Mouse (Mus musculus) regulatory T cell (primary cell): Measurements from ENCODE around the gene Nras.

Experiments
- in situ Hi-C: fragments of 300-600 bp; cut with MboI, MseI; formaldehyde crosslinking; loops from one replicate; pipeline ENCODE4 v1.15.1; 2025; ENCODE audit warnings: high pct_unique_total_duplicates

The Nras gene

GRCm38 (mm10) chr3:103058207-103059157, at the start of gene Nras:
Gene Nras (plus strand): TSS chr3:103058285.
- in situ Hi-C loops, result loop anchor here (10.0 kb wide), 1 partner anchor 826 kb away; no protein-coding TSS in a partner anchor

DNA sequence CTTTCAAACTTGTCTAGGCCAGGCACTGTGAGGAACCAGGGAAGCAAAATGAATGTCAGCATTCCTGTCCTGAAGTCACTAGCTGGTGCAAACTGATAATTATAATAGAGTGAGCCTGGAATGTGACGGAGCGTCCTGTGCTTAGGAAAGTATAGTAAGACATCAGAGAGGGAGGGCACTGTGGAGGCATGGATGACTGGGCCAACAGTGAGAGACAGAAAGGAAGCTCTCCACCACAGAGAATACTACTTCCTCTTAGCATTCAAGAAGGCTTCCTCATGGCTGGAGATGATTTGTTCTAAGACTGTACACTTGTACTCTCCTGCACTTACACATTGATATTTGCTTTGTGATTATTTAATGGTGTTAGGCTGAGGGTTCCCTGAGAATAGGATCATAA, 40.7 kb upstream of the Nras start:
- in situ Hi-C loops, result loop anchor here (5.0 kb wide), 1 partner anchor 90 kb away; no protein-coding TSS in a partner anchor

GRCm38 (mm10) chr3:103019462-103019861, 38.6 kb upstream of the Nras start:
- in situ Hi-C loops, result loop anchor here (5.0 kb wide), 1 partner anchor 88 kb away; no protein-coding TSS in a partner anchor

GRCm38 (mm10) chr3:103020249-103020942, 37.7 kb upstream of the Nras start, which contains the start of gene Csde1:
Gene Csde1 (plus strand): TSS chr3:103020426.
- in situ Hi-C loops, result no loop called here

- in situ Hi-C loops, result no loop called here
Measured at GRCm38 (mm10) chr3:103020943-103021638, 37.0 kb upstream of the Nras start.

GRCm38 (mm10) chr3:103026174-103026573, 31.9 kb upstream of the Nras start:
- in situ Hi-C loops, result loop anchor here (25.0 kb wide), 1 partner anchor 1611 kb away; the partner anchor contains the start of gene Slc16a1

DNA sequence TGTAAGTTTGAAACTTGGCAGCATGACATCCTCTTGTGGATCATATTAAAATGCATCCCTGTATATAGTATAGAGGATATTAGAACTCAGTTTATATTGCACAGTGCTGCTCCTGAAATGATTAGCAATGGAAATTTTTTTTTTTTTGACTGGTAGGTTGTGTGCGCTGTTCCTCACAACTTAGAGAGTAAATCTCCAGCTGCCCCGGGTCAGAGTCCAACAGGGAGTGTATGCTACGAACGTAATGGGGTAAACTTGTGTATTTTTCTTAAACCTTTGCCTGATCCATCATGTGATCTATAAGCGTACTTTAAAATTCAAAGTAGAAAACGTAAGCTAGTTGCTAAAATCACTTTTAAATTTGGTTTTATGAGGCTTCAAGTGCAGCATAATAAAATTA, 17.8 kb upstream of the Nras start:
- in situ Hi-C loops, result loop anchor here (25.0 kb wide), 1 partner anchor 1597 kb away; the partner anchor contains the start of gene Slc16a1

GRCm38 (mm10) chr3:103040861-103041379, 17.2 kb upstream of the Nras start:
- in situ Hi-C loops, result loop anchor here (25.0 kb wide), 1 partner anchor 1596 kb away; the partner anchor contains the start of gene Slc16a1

GRCm38 (mm10) chr3:103056016-103056595, 2.0 kb upstream of the Nras start:
- in situ Hi-C loops, result loop anchor here (10.0 kb wide), 1 partner anchor 829 kb away; no protein-coding TSS in a partner anchor

DNA sequence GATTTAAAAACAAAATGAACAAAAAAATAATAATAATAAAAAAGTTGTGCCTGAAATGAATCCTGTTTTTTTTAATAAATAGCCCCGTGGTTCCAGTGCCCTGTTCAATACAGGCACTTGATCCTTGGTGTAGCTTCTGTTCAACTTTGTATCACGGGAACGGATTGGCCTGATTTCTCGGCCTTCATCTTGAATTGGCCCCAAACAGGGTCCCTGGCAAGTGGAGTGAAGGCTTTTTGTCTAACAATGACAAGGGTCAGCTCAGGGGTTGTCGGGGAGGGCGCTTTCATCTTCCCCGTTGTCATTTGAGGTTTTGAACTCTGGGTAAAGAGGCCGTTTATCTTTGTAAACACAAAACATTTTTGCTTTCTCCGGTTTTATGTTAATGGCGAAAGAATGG, 333 bp upstream of the Nras start:
- in situ Hi-C loops, result loop anchor here (10.0 kb wide), 1 partner anchor 827 kb away; no protein-coding TSS in a partner anchor

- in situ Hi-C loops, result no loop called here
Measured at GRCm38 (mm10) chr3:103066927-103067326, 8.8 kb downstream of the Nras start.

DNA sequence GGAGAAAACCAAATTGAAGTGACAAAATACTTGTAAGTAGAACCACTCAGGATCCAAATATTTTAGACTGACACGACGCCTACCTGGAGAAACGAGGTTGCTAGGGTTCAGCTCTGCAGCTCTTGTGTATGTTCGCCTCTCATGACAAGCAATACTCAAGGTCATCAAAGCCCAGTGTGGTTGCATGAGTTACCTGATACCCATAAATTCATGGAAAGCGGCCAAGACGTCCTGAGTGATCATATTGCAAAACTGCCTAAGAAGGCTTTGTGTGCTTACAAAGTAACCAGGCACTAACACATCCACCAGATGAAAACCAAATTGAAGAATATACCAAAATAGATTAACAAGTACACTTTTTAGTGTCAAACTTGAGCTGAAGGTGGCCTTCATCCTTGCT, 10.9 kb downstream of the Nras start:
- in situ Hi-C loops, result no loop called here

- in situ Hi-C loops, result loop anchor here (10.0 kb wide), 1 partner anchor 281 kb away; no protein-coding TSS in a partner anchor
Measured at GRCm38 (mm10) chr3:103073771-103074170, 15.7 kb downstream of the Nras start, which contains the start of gene Ampd1. Gene Ampd1 (plus strand): TSS chr3:103074014.

GRCm38 (mm10) chr3:103075871-103076270, 17.8 kb downstream of the Nras start:
- in situ Hi-C loops, result loop anchor here (5.0 to 10.0 kb wide), 2 partner anchors 71 to 279 kb away; no protein-coding TSS in a partner anchor

DNA sequence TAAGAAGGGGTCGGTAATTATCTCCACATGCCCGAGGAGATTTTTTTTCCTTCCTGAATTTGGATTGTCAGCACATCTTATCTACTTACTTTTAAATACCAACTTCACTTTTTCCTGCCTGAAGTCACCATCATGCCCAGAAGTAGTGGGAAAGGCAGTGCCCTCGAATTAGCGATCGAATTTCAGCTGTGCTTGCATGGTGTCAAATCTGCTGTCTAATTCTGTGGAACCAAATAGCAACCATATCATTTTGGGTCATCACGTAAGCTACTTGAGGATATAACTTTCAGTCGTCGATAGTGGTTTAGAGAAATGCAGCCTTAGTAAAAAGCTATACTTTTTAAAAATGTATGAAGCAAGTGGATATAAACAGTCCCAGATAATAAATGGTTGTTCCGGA, 18.4 kb downstream of the Nras start:
- in situ Hi-C loops, result loop anchor here (5.0 to 10.0 kb wide), 2 partner anchors 71 to 278 kb away; no protein-coding TSS in a partner anchor

DNA sequence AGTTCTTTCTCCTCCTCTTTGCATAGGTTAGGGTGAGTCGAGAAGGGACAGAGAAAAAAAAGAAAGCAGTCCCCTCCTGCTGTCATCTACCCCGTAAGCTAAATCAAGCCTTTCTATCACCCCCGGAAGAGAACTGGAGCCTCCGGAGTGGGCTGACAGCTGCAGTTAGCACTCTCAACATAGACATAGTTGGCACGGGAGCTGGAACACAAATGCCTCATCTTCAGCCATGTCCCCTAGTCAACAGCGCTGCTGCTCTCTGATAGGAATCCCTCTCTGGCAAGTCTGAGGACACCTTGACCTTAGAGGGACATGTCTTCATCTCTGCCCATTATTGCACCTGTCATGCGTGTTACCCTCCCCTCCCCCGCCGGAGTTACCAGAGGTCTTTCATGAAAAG, 21.2 kb downstream of the Nras start:
- in situ Hi-C loops, result loop anchor here (5.0 to 10.0 kb wide), 2 partner anchors 68 to 276 kb away; no protein-coding TSS in a partner anchor

GRCm38 (mm10) chr3:103081051-103081450, 23.0 kb downstream of the Nras start:
- in situ Hi-C loops, result no loop called here

DNA sequence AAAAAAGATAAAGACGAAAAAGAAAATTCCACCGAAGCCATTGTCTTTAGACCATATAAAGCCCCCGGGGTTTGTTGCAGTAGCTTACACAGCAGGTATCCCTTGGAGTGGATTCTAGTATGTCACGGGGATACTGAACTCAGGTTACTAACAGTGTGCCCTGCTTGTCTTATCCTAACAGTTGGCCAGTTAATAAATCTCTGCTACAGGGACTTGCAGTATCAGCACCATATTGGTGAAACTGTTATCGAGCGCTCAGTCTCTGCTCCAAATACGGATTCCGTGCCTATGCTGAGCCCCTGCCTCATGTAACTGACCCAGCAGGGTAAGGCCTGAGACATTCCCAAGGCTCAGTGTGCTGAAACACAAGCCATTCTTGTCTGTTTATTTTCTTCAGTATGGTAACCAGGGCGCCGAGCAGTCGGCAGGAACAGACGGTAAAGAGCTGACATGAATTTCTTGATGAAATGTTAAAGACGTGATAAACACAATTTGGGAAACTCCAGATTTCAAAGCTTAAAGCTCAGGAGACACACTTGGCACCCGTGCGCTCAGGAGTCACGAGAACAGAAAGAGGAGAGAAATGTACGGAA, 23.9 kb downstream of the Nras start:
- in situ Hi-C loops, result no loop called here

DNA sequence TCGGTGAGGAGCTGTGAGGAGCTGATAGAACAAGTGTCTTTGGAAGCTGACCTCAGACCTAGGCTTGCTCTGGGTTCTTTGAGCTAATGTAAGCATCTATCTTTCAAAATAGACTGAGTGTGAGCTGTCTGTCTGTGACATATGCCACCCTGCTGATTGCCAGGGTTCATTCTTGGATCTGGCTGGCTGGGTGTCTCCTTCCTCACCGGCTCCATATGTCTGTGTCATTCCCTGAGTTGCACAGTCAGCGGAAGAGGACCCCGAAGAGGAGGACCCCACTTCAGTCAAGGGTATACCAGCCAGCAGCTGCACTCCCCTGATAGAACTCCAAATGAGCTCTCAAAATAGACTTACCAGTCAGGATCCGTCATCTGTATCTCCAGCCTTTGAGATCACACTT, 24.7 kb downstream of the Nras start:
- in situ Hi-C loops, result no loop called here

GRCm38 (mm10) chr3:103085986-103086385, 27.9 kb downstream of the Nras start:
- in situ Hi-C loops, result no loop called here
